ENCODE assay signal across 9 mouse cellular contexts in the genomic region with DNA sequence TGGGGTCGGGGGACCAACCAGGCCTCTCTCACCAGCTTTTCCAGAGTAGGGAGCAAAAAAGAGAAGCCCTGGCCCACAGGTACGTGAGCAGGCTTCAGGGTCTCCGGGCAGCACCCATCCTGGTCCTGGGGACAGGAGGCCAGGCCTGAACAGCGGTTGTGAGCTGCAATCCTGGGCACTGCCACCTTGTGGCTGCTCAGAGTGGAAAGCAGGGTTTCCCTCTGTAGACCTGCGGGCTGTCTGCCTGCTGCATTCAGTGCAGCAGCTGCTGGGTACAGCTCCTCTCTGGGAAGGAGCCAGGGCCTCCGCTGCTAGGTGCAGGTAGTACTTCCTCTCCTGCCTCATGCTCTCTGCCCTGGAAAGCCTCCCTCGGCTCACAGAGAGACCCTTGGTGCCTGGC. TPM values are rescaled to one million over a fixed set of nuclear protein-coding genes. Genes with fewer than 3 reads are reported as not detected.
DNase-seq lines count a peak whose midpoint lies in the region; ATAC-seq and TF ChIP-seq lines count a peak whose summit lies in the region.
"Had no signal": no experiment of that assay in that cellular context is flagged by ENCODE, and none has a peak within 500 bp of the region (broad histone marks: within the 10 kb centered on the region; RNA-seq: fewer than 3 reads in every experiment).

No protein-coding gene starts in this region.

- H3K79me2 ChIP-seq in CH12.LX (replicated peaks; ENCODE audit: control insufficient read depth, extremely low read depth, insufficient read depth, poor library complexity, severe bottlenecking) = no peaks in the 10 kb centered on the region

- no peak for TF ChIP-seq EP300 in CH12.LX (IDR thresholded peaks at IDR 0.05; ENCODE audit: low read length)

- H3K36me3 ChIP-seq in hindbrain, embryonic 10.5 days = peaks cover 45% of the 10 kb centered on the region
- H3K36me3 ChIP-seq in hindbrain, embryonic 12.5 days = peaks cover 44% of the 10 kb centered on the region
- peaks cover 5 to 52% of the 10 kb centered on the region in 2 experiments for H3K36me3 ChIP-seq in CH12.LX (replicated peaks in 1 of 2; ENCODE audit: control insufficient read depth in 1 of 2, insufficient read depth in 1 of 2, low read length in 1 of 2)
- peaks cover 55% of the 10 kb centered on the region for H3K36me3 ChIP-seq in hindbrain, embryonic 14.5 days (replicated peaks; ENCODE audit: control insufficient read depth, insufficient read depth)

- H3K9ac ChIP-seq in hindbrain, embryonic 12.5 days = no peak overlapping the region
- H3K9ac ChIP-seq in CH12.LX (ENCODE audit: insufficient read depth, low read depth) = no peak overlapping the region
- H3K9ac ChIP-seq in hindbrain, embryonic 14.5 days = no peak overlapping the region
- H3K9ac ChIP-seq: liver, embryonic 15.5 days had no signal

- in situ Hi-C loops in CH12.LX (cut with MboI; ENCODE audit: low pct_ligation_motif_present, low pct_unique_long_range_greater_than_20kb, low sequenced_read_pairs) = no loop called here

- peak overlapping the region; percentile 19; the same call in 1 of the 2 replicates for H3K27ac ChIP-seq in hindbrain, embryonic 10.5 days
- H3K27ac ChIP-seq in hindbrain, embryonic 12.5 days = no peak overlapping the region
- no peak overlapping the region for H3K27ac ChIP-seq in CH12.LX (ENCODE audit: insufficient read depth, low read depth)
- H3K27ac ChIP-seq in hindbrain, embryonic 14.5 days = no peak overlapping the region
- H3K27ac ChIP-seq: liver, embryonic 15.5 days had no signal

- peaks cover 27% of the 10 kb centered on the region for H3K4me1 ChIP-seq in hindbrain, embryonic 10.5 days (replicated peaks)
- peaks cover 6% of the 10 kb centered on the region for H3K4me1 ChIP-seq in hindbrain, embryonic 12.5 days
- no peaks in the 10 kb centered on the region for H3K4me1 ChIP-seq in CH12.LX (ENCODE audit: control insufficient read depth in 1 of 2, insufficient read depth in 2 of 2)
- no peaks in the 10 kb centered on the region for H3K4me1 ChIP-seq in hindbrain, embryonic 14.5 days (replicated peaks; ENCODE audit: control insufficient read depth, insufficient read depth, low read length)
- H3K4me1 ChIP-seq: liver, embryonic 15.5 days had no signal

- H3K9me3 ChIP-seq in hindbrain, embryonic 10.5 days = no peaks in the 10 kb centered on the region
- H3K9me3 ChIP-seq in hindbrain, embryonic 12.5 days (replicated peaks) = no peaks in the 10 kb centered on the region
- no peaks in the 10 kb centered on the region for H3K9me3 ChIP-seq in CH12.LX (replicated peaks; ENCODE audit: low read length)
- H3K9me3 ChIP-seq in hindbrain, embryonic 14.5 days (ENCODE audit: control insufficient read depth, low read length) = no peaks in the 10 kb centered on the region
- H3K9me3 ChIP-seq: liver, embryonic 15.5 days had no signal

- DNase-seq in hindbrain, embryonic 10.5 days (ENCODE audit: low spot score) = no peak
- DNase-seq in CH12.LX (ENCODE audit: extremely low read depth) = peak; percentile 12
- peak; percentile 34 for DNase-seq in cerebellum, adult 9-10 months
- no peak for DNase-seq in hindbrain, embryonic 14.5 days (ENCODE audit: low spot score)
- DNase-seq in lung, postnatal 4 days = peak; percentile 43 to 60
- no peak for DNase-seq in urinary bladder, postnatal 36 days (ENCODE audit: low spot score in 2 of 2)
- no peak for DNase-seq in testis, postnatal 14 days (ENCODE audit: low spot score)

- no peak for TF ChIP-seq POLR2A in CH12.LX (IDR thresholded peaks at IDR 0.05; ENCODE audit: low read depth, low read length)

- H3K4me2 ChIP-seq in hindbrain, embryonic 12.5 days (replicated peaks) = no peak overlapping the region
- H3K4me2 ChIP-seq in CH12.LX (ENCODE audit: insufficient read depth, low read depth, poor library complexity, severe bottlenecking) = no peak overlapping the region
- H3K4me2 ChIP-seq in hindbrain, embryonic 14.5 days (replicated peaks) = no peak overlapping the region
- H3K4me2 ChIP-seq: liver, embryonic 15.5 days had no signal

- H3K4me3 ChIP-seq in hindbrain, embryonic 10.5 days = no peak overlapping the region
- no peak overlapping the region for H3K4me3 ChIP-seq in hindbrain, embryonic 12.5 days
- no peak overlapping the region for H3K4me3 ChIP-seq in CH12.LX (replicated peaks in 1 of 3; ENCODE audit: low read depth in 2 of 3, low read length in 2 of 3, poor library complexity in 1 of 3)
- H3K4me3 ChIP-seq in hindbrain, embryonic 14.5 days (replicated peaks; ENCODE audit: low read length) = no peak overlapping the region
- H3K4me3 ChIP-seq: liver, embryonic 15.5 days had no signal

- TF ChIP-seq RAD21 in CH12.LX (IDR thresholded peaks at IDR 0.05; ENCODE audit: low read depth, low read length) = peak; percentile 6

- 55% methylated on average over 7 of the region's 7 CpGs for WGBS in hindbrain, embryonic 10.5 days
- 43% methylated on average over 7 of the region's 7 CpGs for WGBS in hindbrain, embryonic 12.5 days
- 56% methylated on average over 7 of the region's 7 CpGs for WGBS in hindbrain, embryonic 14.5 days

- no peaks in the 10 kb centered on the region for H3K27me3 ChIP-seq in hindbrain, embryonic 10.5 days (ENCODE audit: insufficient read depth, poor library complexity, severe bottlenecking)
- H3K27me3 ChIP-seq in hindbrain, embryonic 12.5 days = no peaks in the 10 kb centered on the region
- no peaks in the 10 kb centered on the region for H3K27me3 ChIP-seq in CH12.LX (replicated peaks)
- H3K27me3 ChIP-seq in hindbrain, embryonic 14.5 days (ENCODE audit: control insufficient read depth, insufficient read depth, low read length) = no peaks in the 10 kb centered on the region
- H3K27me3 ChIP-seq: liver, embryonic 15.5 days had no signal

- no peak for ATAC-seq in hindbrain, embryonic 12.5 days (ENCODE audit: low FRiP score)
- ATAC-seq in hindbrain, embryonic 14.5 days (ENCODE audit: low FRiP score) = peak; percentile 51; the same call in 1 of the 2 replicates

- TF ChIP-seq CTCF in CH12.LX (conservative IDR thresholded peaks at IDR 0.05 in 1 of 2, IDR thresholded peaks at IDR 0.05 in 1 of 2; ENCODE audit: low read depth in 2 of 2, low read length in 2 of 2) = peak in 1 of 2 experiments; percentile 53; a peak in 2 of 4 replicates

- dilution Hi-C loops in CH12.LX (cut with MboI; ENCODE audit: extremely low pct_ligation_motif_present, extremely low pct_unique_long_range_greater_than_20kb, low sequenced_read_pairs) = no loop called here

TF ChIP-seq in CH12.LX, 34 proteins besides CTCF, POLR2A, EP300 and RAD21:
- no peak for TF ChIP-seq POLR2AphosphoS2 (IDR thresholded peaks at IDR 0.05; ENCODE audit: low read depth, low read length)
- TF ChIP-seq SMC3 (IDR thresholded peaks at IDR 0.05; ENCODE audit: low read depth, low read length) = peak; percentile 64
TF ChIP-seq in CH12.LX: peak in this region for 1.

RNA-seq across cellular contexts. Expression of gene Tcp11, which starts 19.0 kb away (rescaled TPM):
- 1.1 and 2.8 TPM in 2 replicates for polyA plus RNA-seq in hindbrain, embryonic 10.5 days (2016; fragmentation: Nextera tagmentation; extraction: Ambion mirVana)
- 1.9 and 2.6 TPM in 2 replicates for polyA plus RNA-seq in hindbrain, embryonic 12.5 days (2016; fragmentation: Nextera tagmentation; extraction: Ambion mirVana)
- total RNA-seq in CH12.LX (2012; rRNA removed) = not detected in 2 replicates
- total RNA-seq in CH12.LX (2014; rRNA removed) = not detected in 2 replicates
- polyA plus RNA-seq in CH12.LX (2012; ENCODE audit: insufficient read length, low read depth) = not detected in 2 replicates
- 0.94 and 1.6 TPM in 2 replicates for polyA plus RNA-seq in hindbrain, embryonic 14.5 days (2014; fragmentation: Nextera tagmentation; extraction: Ambion mirVana)

Comparison
In these comparisons a context has a peak if more than half of its experiments do, and no peak if none do; other contexts are left out.
1. DNase-seq: peak in CH12.LX (single experiment), cerebellum, adult 9-10 months (single experiment) and lung, postnatal 4 days (2 of 2); none in hindbrain, embryonic 10.5 days (single experiment), hindbrain, embryonic 14.5 days (single experiment), urinary bladder, postnatal 36 days (0 of 2) and testis, postnatal 14 days (single experiment).